Mouse (Mus musculus): Measurements from ENCODE around the gene Prrc2c. TPM values are rescaled to one million over a fixed set of nuclear protein-coding genes. Genes with fewer than 3 reads are reported as not detected.

Prrc2c gene
- total RNA-seq, 2 experiments from 2014 or later, result 117 to 194 TPM

Small RNA genes lying within 50 kb of the gene (microRNA-seq; reads per million reads assigned to microRNA genes)
- gene Gm27616 (ENCODE audit: borderline number of aligned reads in 2 of 2), result 0 to 0.47 reads per million in 2 experiments

Other genes with a start within 250 kb of the Prrc2c start
- 10 to 100 TPM; 18.5 to 21.4 TPM for gene Mettl13, start 192.0 kb downstream of the Prrc2c start, total RNA-seq (2021)
- gene Vamp4, start 170.0 kb downstream of the Prrc2c start, total RNA-seq (2021), result 10 to 100 TPM; 38.4 to 40.7 TPM
- 1 to 10 TPM; 2.8 to 3.3 TPM for gene Myoc, start 101.4 kb downstream of the Prrc2c start, total RNA-seq (2021)
- gene Myocos, start 82.3 kb downstream of the Prrc2c start, total RNA-seq (2021), result not detected
- gene Fmo4, start 73.4 kb upstream of the Prrc2c start, total RNA-seq (2021), result 1 to 10 TPM; 1.9 to 2.3 TPM
- gene Fmo1, start 126.1 kb upstream of the Prrc2c start, total RNA-seq (2021), result 100 to 1,000 TPM; 283 to 539 TPM
- gene Fmo2, start 158.2 kb upstream of the Prrc2c start, total RNA-seq (2021), result 10 to 100 TPM; 63.6 to 67.0 TPM
- not detected for gene Fmo6, start 197.0 kb upstream of the Prrc2c start, total RNA-seq (2021)
- gene Fmo3, start 244.0 kb upstream of the Prrc2c start, total RNA-seq (2021), result not detected